Mouse (Mus musculus): ENCODE results near the gene Dip2b. TPM values are rescaled to one million over a fixed set of nuclear protein-coding genes. Genes with fewer than 3 reads are reported as not detected.

Gene Dip2b
- polyA plus RNA-seq, 1 experiment from 2014 or later = 26.9 TPM

GRCm38 (mm10) chr15:100096587-100097428 lies 58.3 kb downstream of the Dip2b start:
- no peak for ATAC-seq (ENCODE audit: low FRiP score, low read depth)
- 92% methylated on average over 7 of the region's 7 CpGs for WGBS
- no peak overlapping the region for H3K4me3 ChIP-seq

GRCm38 (mm10) chr15:100100336-100100735 lies 61.9 kb downstream of the Dip2b start:
- Histone ChIP-seq H3K9me3 (no peaks in the 10 kb centered on the region), H3K9ac (no peak overlapping the region), H3K4me2 (replicated peaks) (no peak overlapping the region), H3K4me1 (peaks cover 11% of the 10 kb centered on the region; the same call in 1 of the 2 replicates), H3K4me3 (no peak overlapping the region), H3K27ac (no peak overlapping the region), H3K36me3 (no peaks in the 10 kb centered on the region), H3K27me3 (replicated peaks) (no peaks in the 10 kb centered on the region)
- no peak for ATAC-seq (ENCODE audit: low FRiP score, low read depth)
- 63% methylated on average over 7 of the region's 7 CpGs for WGBS

More at GRCm38 (mm10) chr15:100096587-100097428, 58.3 kb downstream of the Dip2b start:
- Histone ChIP-seq H3K4me2 (replicated peaks) (no peak overlapping the region), H3K27ac (no peak overlapping the region), H3K9me3 (no peaks in the 10 kb centered on the region), H3K4me1 (peaks cover 20% of the 10 kb centered on the region), H3K36me3 (no peaks in the 10 kb centered on the region), H3K27me3 (replicated peaks) (no peaks in the 10 kb centered on the region), H3K9ac (no peak overlapping the region)

- H3K9ac ChIP-seq = no peak overlapping the region
- peaks cover 11% of the 10 kb centered on the region; the same call in 1 of the 2 replicates for H3K4me1 ChIP-seq
- no peak for ATAC-seq (ENCODE audit: low FRiP score, low read depth)
- no peaks in the 10 kb centered on the region for H3K9me3 ChIP-seq
- H3K36me3 ChIP-seq = no peaks in the 10 kb centered on the region
- peak overlapping the region; percentile 8; the same call in 1 of the 2 replicates for H3K27ac ChIP-seq
- no peaks in the 10 kb centered on the region for H3K27me3 ChIP-seq (replicated peaks)
- H3K4me2 ChIP-seq (replicated peaks) = no peak overlapping the region
- H3K4me3 ChIP-seq = no peak overlapping the region
These were observed 62.7 kb downstream of the Dip2b start for GRCm38 (mm10) chr15:100101206-100101605.

GRCm38 (mm10) chr15:100104126-100104525 lies 65.7 kb downstream of the Dip2b start:
- no peak overlapping the region for H3K9ac ChIP-seq
- H3K36me3 ChIP-seq = no peaks in the 10 kb centered on the region
- WGBS = 90% methylated on average over 2 of the region's 2 CpGs
- H3K4me3 ChIP-seq = no peak overlapping the region
- no peaks in the 10 kb centered on the region for H3K27me3 ChIP-seq (replicated peaks)
- H3K27ac ChIP-seq = no peak overlapping the region
- no peak overlapping the region for H3K4me2 ChIP-seq (replicated peaks)
- H3K9me3 ChIP-seq = no peaks in the 10 kb centered on the region
- H3K4me1 ChIP-seq = peaks cover 11% of the 10 kb centered on the region; the same call in 1 of the 2 replicates
- no peak for ATAC-seq (ENCODE audit: low FRiP score, low read depth)

GRCm38 (mm10) chr15:100108071-100108782 lies 69.8 kb downstream of the Dip2b start:
- H3K4me2 ChIP-seq (replicated peaks) = no peak overlapping the region
- H3K9me3 ChIP-seq = no peaks in the 10 kb centered on the region
- H3K27ac ChIP-seq = no peak overlapping the region
- ATAC-seq (ENCODE audit: low FRiP score, low read depth) = no peak
- no peaks in the 10 kb centered on the region for H3K36me3 ChIP-seq
- no peak overlapping the region for H3K9ac ChIP-seq
- peaks cover 16% of the 10 kb centered on the region for H3K4me1 ChIP-seq
- 92% methylated on average over 18 of the region's 18 CpGs for WGBS
- H3K27me3 ChIP-seq (replicated peaks) = no peaks in the 10 kb centered on the region
- no peak overlapping the region for H3K4me3 ChIP-seq

- Histone ChIP-seq H3K27ac (no peak overlapping the region), H3K4me1 (peaks cover 24% of the 10 kb centered on the region), H3K4me3 (no peak overlapping the region), H3K9me3 (no peaks in the 10 kb centered on the region), H3K36me3 (no peaks in the 10 kb centered on the region), H3K27me3 (replicated peaks) (no peaks in the 10 kb centered on the region), H3K4me2 (replicated peaks) (no peak overlapping the region), H3K9ac (no peak overlapping the region)
- no peak for ATAC-seq (ENCODE audit: low FRiP score, low read depth)
- 76% methylated on average over 3 of the region's 3 CpGs for WGBS
These were observed 71.5 kb downstream of the Dip2b start for GRCm38 (mm10) chr15:100109916-100110315.

- Histone ChIP-seq H3K9me3 (no peaks in the 10 kb centered on the region), H3K4me1 (peaks cover 24% of the 10 kb centered on the region), H3K4me3 (no peak overlapping the region), H3K9ac (no peak overlapping the region), H3K36me3 (peaks cover 5% of the 10 kb centered on the region), H3K27me3 (replicated peaks) (no peaks in the 10 kb centered on the region), H3K4me2 (replicated peaks) (no peak overlapping the region), H3K27ac (no peak overlapping the region)
- no peak for ATAC-seq (ENCODE audit: low FRiP score, low read depth)
- 73% methylated on average over 9 of the region's 9 CpGs for WGBS
These were observed 73.4 kb downstream of the Dip2b start for GRCm38 (mm10) chr15:100111891-100112290.

GRCm38 (mm10) chr15:100112309-100112966 lies 74.0 kb downstream of the Dip2b start:
- Histone ChIP-seq H3K4me1 (peaks cover 24% of the 10 kb centered on the region), H3K4me2 (replicated peaks) (no peak overlapping the region), H3K9me3 (no peaks in the 10 kb centered on the region), H3K27me3 (replicated peaks) (no peaks in the 10 kb centered on the region), H3K4me3 (no peak overlapping the region), H3K27ac (no peak overlapping the region), H3K9ac (no peak overlapping the region), H3K36me3 (peaks cover 5% of the 10 kb centered on the region)
- WGBS = 87% methylated on average over 9 of the region's 9 CpGs
- no peak for ATAC-seq (ENCODE audit: low FRiP score, low read depth)

- WGBS = 26% methylated on average over 10 of the region's 10 CpGs
- ATAC-seq (ENCODE audit: low FRiP score, low read depth) = peak; percentile 72
- no peaks in the 10 kb centered on the region for H3K9me3 ChIP-seq
- H3K27me3 ChIP-seq (replicated peaks) = no peaks in the 10 kb centered on the region
- H3K4me1 ChIP-seq = peaks cover 24% of the 10 kb centered on the region
- H3K27ac ChIP-seq = no peak overlapping the region
- no peak overlapping the region for H3K4me2 ChIP-seq (replicated peaks)
- peaks cover 15% of the 10 kb centered on the region for H3K36me3 ChIP-seq
- no peak overlapping the region for H3K4me3 ChIP-seq
- no peak overlapping the region for H3K9ac ChIP-seq
These were observed 75.1 kb downstream of the Dip2b start for GRCm38 (mm10) chr15:100113343-100114275.

- Histone ChIP-seq H3K9ac (no peak overlapping the region), H3K27me3 (replicated peaks) (no peaks in the 10 kb centered on the region), H3K4me1 (peaks cover 24% of the 10 kb centered on the region), H3K36me3 (peaks cover 16% of the 10 kb centered on the region), H3K4me3 (no peak overlapping the region), H3K9me3 (no peaks in the 10 kb centered on the region), H3K27ac (no peak overlapping the region), H3K4me2 (replicated peaks) (no peak overlapping the region)
- 93% methylated on average over 3 of the region's 3 CpGs for WGBS
- ATAC-seq (ENCODE audit: low FRiP score, low read depth) = no peak
These were observed 77.0 kb downstream of the Dip2b start for GRCm38 (mm10) chr15:100115416-100115815.

- Histone ChIP-seq H3K27me3 (replicated peaks) (no peaks in the 10 kb centered on the region), H3K4me2 (replicated peaks) (no peak overlapping the region), H3K9ac (no peak overlapping the region), H3K9me3 (no peaks in the 10 kb centered on the region), H3K4me3 (no peak overlapping the region), H3K4me1 (peaks cover 24% of the 10 kb centered on the region), H3K27ac (no peak overlapping the region), H3K36me3 (peaks cover 16% of the 10 kb centered on the region)
- WGBS = 89% methylated on average over 13 of the region's 13 CpGs
- no peak for ATAC-seq (ENCODE audit: low FRiP score, low read depth)
These were observed 77.9 kb downstream of the Dip2b start for GRCm38 (mm10) chr15:100116325-100116724.
